Mouse (Mus musculus): Measurements from ENCODE around the gene Dusp7.

Gene Dusp7

DNA sequence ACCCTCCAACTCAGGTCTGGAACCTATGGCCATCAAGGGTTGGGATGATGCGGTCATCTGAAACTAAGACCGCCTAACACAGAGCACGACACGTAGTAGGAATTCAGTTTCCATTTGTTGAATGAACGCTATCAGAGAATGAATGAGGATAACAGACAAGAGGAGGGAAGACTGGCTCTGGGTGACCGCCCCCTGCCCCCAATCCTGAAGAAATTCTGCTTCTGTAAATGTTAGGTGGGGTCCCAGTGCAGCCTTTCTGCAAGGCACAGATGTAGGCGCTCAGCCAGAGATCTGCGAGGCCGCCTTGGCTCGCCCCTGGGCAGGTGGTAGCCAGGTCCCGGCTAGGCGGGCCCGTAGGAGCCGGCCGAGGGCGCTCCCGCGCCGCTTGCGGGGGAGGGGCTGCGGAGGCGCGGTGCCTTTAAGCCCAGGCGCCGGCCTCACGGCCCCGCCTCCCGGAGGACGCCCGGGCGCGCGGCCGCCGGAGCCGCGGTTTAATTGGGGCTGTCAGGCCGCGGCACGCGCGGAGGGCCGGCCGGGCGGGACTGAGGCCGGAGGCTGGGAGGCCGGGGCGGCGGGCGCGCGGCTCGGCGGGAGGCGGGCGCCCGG, at the start of gene Dusp7:
Gene Dusp7, plus strand, starts transcription at position 521 of the 606 bp plus-strand sequence.
- in situ Hi-C loops (cut with MboI; ENCODE audit: unreplicated experiment in 2 of 2), result no loop called here

DNA sequence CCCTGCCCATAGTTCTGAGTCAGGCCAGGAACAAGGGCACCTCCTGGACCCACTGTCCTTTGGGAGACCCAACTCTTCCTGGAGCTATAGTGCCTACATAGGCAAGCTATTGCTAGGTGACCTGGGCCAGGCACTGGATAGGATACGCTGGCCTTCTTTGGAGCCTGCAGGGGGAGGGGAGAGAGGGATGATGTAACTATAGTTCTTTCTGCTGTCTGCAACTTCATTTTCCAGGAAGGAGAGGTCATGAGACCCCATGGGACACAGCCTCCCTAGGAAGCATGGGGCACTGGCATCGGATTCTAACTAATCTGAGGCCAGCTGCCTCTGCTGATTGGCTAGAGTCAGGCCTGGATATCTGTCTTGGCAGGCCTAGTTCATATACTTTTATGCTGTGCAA, 49.3 kb upstream of the Dusp7 start:
- in situ Hi-C loops (cut with MboI; ENCODE audit: unreplicated experiment in 2 of 2), result no loop called here

DNA sequence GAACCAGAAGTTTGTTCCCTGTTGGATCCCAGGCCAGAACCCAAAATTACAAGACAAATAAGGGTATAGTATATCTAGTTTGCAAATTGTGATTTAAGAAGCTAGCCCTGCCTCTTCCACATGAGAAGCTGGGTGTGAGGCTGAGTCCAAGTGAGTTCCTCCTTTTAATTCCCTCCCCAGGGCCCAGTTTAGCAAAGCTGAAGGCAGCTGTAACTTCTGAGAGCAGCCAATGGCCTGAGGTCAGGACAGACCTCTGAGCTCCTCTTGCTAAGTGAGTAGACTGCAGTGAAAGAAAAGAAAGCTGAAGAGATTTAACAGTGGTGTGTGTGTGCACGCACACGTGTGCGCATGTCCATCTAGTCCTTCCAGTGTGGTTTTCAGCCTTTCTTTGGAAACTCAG, 45.9 kb upstream of the Dusp7 start:
- in situ Hi-C loops (cut with MboI; ENCODE audit: unreplicated experiment in 2 of 2), result no loop called here

GRCm38 (mm10) chr9:106326241-106326640, 42.2 kb upstream of the Dusp7 start:
- in situ Hi-C loops (cut with MboI; ENCODE audit: unreplicated experiment in 2 of 2), result no loop called here

DNA sequence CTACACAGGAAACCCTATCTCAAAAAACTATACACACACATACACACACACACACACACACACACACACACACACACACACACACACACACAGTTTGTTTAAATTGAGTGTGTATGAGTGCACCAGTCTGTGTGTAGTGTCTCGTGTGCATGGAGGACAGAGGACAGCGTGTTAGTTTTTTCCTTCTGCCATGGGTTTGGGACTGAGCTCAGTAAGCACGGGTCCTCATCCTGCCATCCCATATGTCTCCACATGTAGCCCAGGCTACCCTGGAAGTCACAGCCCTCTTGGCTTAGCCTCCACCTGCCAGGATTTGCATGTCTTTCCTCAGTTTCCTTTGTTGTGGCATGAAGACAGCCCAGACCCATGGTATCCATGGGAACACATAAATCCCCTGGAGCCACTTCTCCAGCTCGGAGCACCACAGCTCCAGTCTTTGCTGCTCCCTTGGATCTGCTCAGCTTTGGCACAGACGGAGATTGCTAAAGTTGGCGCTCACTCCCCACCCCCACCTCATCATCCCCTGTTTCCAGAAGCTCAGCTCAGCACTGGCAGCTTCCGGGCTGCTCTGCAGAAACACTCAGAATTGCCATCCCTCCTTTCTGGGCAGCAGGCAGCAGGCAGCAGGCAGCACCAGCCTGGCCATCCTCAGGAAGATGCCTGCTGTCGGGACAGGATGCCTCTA, 41.2 kb upstream of the Dusp7 start:
- in situ Hi-C loops (cut with MboI; ENCODE audit: unreplicated experiment in 2 of 2), result no loop called here

DNA sequence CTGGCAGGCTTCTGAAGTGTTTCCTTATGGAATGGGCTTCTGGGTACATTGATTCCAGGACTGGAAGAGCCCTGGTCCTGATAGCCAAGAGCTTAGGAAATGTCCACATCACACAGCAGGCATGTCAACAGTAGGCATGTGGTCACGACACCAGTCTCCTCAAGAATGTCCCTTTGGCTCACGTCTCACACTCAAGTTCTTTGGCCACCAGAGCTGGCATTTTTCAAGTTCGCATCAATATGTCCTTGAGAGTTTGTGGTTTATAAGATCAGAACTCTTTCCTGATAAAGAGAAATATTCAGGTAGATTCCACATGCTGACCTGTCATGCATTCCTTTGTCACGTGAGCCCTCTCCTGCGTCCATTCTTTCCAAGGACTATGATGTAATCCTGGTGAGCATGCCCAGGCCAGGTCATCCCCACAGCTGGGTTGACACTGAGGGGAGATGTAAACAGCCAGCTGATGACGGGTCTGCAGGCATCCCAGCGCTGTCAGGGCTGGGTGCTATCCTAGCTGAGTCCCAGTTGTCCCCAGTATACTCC, 40.3 kb upstream of the Dusp7 start:
- in situ Hi-C loops (cut with MboI; ENCODE audit: unreplicated experiment in 2 of 2), result no loop called here

GRCm38 (mm10) chr9:106328772-106329511, 39.5 kb upstream of the Dusp7 start:
- in situ Hi-C loops (cut with MboI; ENCODE audit: unreplicated experiment in 2 of 2), result no loop called here

DNA sequence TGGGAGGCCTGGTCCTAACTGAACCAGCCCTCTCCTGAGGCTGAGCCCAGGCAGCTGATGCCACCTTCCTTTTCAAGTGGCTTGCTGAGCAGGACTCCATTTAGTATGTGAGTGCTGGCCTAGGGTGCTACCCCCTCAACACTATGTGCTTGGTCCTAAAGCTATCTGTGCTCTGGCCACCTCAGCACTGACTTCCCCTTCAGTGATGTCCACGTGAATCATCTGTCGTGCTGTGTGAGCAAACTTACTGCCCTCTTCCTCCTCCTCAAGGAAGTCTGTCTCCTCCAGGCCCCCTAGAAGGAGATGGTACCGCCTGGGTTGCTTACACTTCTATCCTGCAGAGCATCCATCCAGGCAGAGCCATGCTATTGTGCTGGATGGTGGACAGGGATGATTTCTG, 35.7 kb upstream of the Dusp7 start:
- in situ Hi-C loops (cut with MboI; ENCODE audit: unreplicated experiment in 2 of 2), result no loop called here

DNA sequence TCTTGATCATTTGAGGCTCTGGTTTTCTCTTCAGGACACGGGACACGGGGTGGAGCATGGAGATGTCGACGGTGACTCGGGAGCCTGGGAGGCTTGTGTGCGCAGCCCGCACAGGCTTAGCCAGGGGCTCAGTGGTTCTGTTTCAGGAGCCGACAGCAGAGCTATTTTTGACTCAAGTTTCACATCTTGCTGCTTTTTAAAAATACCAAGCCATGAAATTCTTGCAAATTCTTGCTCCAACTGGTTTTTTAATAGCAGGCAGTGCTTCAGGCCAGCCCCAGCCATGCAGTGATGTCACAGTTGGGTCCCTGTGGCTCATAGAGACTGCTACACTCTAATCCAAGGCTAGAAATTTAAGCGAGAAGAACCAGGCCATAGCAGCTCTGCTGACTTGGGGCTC, 30.8 kb upstream of the Dusp7 start:
- in situ Hi-C loops (cut with MboI; ENCODE audit: unreplicated experiment in 2 of 2), result no loop called here

DNA sequence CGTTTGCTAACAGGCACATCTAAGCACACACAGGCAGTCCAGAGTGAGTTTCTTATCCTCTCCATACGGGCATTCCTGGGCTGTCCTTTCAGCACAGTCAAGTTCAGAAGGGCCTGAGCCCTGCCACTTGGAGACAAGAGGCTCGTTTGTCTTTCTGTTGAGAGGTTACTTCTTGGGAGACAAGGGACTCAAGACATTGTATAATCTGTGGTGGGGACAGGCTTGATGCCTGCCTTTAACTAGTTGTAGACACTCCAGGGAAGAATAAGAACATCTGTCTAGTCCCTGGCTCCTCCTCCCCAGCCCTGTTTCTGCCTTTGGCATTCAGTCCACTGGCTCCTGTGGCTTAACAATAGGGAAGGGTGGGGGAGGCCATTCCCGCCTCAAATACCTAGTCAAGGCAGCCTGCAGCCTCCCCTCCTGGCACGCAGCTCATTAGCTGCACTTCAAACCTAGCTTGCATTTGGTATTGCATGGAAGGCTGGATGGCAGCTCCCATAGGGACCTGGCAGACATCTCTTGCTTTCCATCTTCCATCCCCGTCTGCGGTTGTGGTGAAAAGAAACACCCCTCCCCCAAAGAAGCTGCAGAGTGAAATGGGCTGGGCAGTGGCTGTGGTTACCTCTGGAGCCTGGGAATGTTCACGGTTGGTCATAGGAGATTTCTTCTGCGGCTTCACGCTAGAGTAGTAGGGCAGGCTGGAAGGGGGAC, 29.8 kb upstream of the Dusp7 start:
- in situ Hi-C loops (cut with MboI; ENCODE audit: unreplicated experiment in 2 of 2), result no loop called here

- in situ Hi-C loops (cut with MboI; ENCODE audit: unreplicated experiment in 2 of 2), result no loop called here
Observed at GRCm38 (mm10) chr9:106339173-106339558, 29.3 kb upstream of the Dusp7 start.

DNA sequence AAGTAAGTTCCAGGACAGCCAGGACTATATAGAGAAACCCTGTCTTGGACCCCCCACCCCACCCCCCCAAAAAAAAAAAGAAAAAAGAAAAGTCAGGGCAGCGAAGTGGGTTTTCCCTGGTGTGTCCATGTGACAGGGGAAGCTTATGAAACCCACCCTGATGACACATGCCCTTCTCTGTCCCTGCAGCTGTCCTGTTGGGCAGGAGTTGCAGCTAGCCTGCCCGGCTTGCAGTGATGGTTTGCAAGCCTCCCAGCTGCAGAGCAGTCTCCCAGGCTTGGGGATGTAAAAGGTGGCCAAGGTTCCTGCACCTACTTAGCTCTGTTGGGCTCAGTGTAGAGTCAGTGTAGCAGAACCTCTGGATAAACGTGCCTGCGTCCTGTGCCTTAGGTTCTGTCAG, 28.7 kb upstream of the Dusp7 start:
- in situ Hi-C loops (cut with MboI; ENCODE audit: unreplicated experiment in 2 of 2), result no loop called here

DNA sequence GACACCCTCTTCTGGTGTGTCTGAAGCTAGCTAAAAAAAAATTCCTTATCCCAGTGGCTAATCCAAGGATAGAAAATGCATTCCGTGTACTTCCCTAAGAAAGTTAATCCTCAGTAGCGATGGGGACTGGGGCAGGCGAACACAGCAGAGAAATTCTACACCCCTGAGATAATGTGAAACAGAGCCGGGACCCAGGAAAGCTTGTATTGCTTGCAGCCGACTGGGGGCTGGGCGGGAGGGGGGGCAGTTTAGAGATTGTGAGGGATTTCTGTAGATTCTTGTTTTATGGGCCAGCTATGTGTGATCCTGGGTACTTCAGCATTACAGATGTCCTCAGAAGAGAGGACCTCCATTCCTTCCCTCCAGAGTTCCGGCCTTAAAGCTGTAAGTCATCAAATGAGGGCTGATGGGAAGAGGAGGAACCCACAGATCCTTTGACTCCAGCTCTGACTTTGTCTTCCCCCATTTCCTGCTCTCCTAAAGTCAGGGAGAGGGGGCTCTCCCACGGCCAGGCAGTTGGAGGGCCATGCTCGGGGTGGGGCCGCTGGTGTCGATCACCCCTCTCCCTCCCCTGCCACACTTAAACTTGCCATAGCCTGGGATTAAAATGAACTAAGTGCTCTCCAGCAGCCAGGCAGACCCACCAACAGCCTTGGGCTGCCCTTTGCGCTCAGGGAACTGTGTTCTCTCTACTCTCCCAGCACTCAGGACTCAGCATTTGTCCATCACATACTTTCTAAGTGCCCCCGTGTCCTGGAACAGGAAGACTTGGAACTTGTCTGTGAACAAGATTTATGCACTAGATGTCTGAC, 27.7 kb upstream of the Dusp7 start:
- in situ Hi-C loops (cut with MboI; ENCODE audit: unreplicated experiment in 2 of 2), result no loop called here

DNA sequence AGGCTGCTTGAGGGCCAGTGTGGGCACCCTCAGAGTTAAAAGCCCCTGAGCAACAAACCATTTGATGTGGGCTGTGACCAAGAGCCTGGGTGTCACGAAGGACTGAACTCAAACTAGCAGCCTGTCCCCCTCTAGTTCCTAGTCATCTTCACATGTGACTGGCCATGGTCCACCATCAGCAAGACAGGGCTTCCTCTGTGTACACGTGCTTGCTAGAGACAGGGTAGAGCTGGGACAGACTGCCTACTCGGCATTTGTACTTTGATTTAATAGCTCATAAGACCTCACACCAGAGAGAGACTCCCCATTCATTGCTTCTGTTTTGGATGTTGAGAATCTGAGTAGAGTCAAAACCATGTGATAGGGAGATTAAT, 27.1 kb upstream of the Dusp7 start:
- in situ Hi-C loops (cut with MboI; ENCODE audit: unreplicated experiment in 2 of 2), result no loop called here

DNA sequence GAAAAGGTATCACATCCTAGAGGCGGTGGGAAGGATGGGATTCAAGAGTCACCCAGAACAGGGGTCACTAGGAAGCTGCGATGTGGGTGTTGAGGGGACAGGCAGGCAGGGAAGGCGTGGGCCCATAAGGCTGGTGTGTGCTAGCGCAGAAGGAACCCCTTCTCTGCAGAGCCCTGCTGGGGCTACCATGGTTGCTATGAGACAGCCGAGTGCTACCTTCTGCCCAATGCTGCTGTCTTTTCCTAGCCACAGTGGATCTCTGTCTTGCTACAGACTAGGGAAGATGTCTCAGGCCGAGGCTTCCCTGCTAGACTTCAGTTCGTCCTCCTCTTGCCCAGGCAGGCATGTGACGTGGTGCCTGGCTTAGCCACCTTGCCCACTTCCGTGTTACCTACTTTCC, 25.9 kb upstream of the Dusp7 start:
- in situ Hi-C loops (cut with MboI; ENCODE audit: unreplicated experiment in 2 of 2), result no loop called here

GRCm38 (mm10) chr9:106345167-106345566, 23.3 kb upstream of the Dusp7 start:
- in situ Hi-C loops (cut with MboI; ENCODE audit: unreplicated experiment in 2 of 2), result loop anchor here (5.0 kb wide), 1 partner anchor 77 kb away; no protein-coding TSS in a partner anchor

- in situ Hi-C loops (cut with MboI; ENCODE audit: unreplicated experiment in 2 of 2), result loop anchor here (5.0 kb wide), 1 partner anchor 77 kb away; no protein-coding TSS in a partner anchor
Observed at GRCm38 (mm10) chr9:106345630-106346029, 22.8 kb upstream of the Dusp7 start.

GRCm38 (mm10) chr9:106348281-106348680, 20.2 kb upstream of the Dusp7 start:
- in situ Hi-C loops (cut with MboI; ENCODE audit: unreplicated experiment in 2 of 2), result loop anchor here (5.0 kb wide), 1 partner anchor 74 kb away; no protein-coding TSS in a partner anchor

DNA sequence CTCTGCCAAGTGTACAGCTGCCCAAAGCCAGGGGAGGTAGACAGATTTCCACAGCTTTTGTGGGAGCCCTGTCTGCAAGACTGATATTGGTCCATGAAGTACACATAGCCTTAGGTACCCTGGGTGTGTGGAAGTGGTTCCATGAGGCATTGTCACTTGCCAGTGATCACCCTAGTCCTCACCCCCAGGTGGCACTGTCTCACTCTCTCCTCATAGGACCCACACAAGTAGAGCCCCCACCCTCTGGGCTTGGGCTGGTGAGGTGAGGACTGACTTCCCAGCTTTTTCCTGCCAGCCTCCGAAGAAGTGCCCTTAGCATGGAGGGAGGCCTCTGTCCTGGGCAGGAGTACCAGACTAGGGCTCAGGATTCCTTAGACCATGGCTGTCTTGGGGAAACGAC, 19.4 kb upstream of the Dusp7 start:
- in situ Hi-C loops (cut with MboI; ENCODE audit: unreplicated experiment in 2 of 2), result loop anchor here (5.0 kb wide), 1 partner anchor 73 kb away; no protein-coding TSS in a partner anchor

GRCm38 (mm10) chr9:106351178-106351577, 17.3 kb upstream of the Dusp7 start:
- in situ Hi-C loops (cut with MboI; ENCODE audit: unreplicated experiment in 2 of 2), result loop anchor here in 1 of 2 experiments (5.0 kb wide), 1 partner anchor 44 kb away; no protein-coding TSS in a partner anchor
